Mouse (Mus musculus): ENCODE results near the gene Zfc3h1.

DNA sequence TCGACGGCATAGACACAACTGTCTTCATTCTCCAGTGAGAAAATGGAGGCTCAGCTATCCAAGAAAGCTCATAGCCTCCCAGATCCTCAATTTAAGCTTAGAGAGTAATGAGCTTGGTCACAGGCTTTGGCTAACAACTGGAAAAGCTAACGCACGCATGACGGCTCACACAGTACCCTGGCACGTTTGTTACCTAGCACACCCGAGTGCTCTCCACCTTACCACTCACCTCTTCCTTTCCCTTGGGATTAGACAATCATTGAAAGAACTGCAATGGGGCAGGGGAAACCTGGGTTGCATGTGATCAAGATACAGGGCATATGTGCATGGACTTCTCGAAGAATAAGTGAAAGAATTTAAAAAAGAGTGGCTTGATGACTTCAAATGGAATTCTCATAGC, 83.2 kb downstream of the Zfc3h1 start:
- TF ChIP-seq POLR2A (IDR thresholded peaks at IDR 0.05; ENCODE audit: insufficient read depth, low read depth, low read length) (no peak), CTCF (IDR thresholded peaks at IDR 0.05) (no peak), EP300 (IDR thresholded peaks at IDR 0.05; ENCODE audit: insufficient read depth, low read depth, low read length) (no peak)
